Mouse (Mus musculus): Measurements from ENCODE around the gene Mst1r. TPM values are rescaled to one million over a fixed set of nuclear protein-coding genes. Genes with fewer than 3 reads are reported as not detected.

Mst1r gene
- polyA plus RNA-seq, 1 experiment from 2014 or later = 2.3 TPM

DNA sequence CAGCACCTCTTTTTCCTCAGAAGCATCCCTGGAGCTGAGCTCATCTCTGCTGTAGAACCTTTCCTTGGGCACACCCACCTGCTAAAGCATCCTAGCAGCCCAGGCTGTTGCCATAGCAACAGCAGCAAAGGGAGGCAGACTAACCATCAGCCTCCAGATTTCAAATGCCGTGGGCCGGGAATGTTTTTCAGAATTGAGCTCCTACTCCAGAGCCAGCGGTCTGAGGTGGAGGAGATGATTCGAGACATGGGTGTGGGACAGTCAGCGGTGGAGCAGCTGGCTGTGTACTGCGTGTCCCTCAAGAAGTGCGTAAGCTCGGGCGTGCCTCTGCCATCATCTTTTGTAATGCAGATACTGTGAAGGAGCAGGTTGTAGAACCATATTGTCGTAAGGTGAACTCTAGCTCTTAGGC is 54.7 kb downstream of the Mst1r start:
- no peak for ATAC-seq (ENCODE audit: low FRiP score, low read depth)

DNA sequence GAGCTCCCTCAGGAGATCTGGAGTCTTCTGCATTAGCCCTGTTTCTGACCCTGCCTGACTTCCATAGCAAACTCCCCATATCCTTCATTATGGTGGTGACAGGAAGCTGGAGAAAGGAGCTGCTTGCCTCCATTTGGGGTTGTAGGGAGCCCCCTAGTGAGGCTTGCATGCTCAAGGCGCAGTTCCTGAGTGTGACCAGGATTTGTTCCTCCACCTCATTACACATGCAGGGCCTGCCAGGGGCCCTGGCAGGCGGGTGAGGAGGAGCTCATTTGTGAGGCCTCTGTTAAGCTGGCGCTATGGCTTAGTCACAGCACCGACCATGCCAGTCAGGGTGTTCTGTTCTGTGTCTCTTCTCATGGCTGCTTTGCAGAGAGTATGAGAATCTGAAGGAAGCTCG is 55.2 kb downstream of the Mst1r start:
- no peaks in the 10 kb centered on the region for H3K27me3 ChIP-seq
- no peaks in the 10 kb centered on the region for H3K9me3 ChIP-seq
- WGBS = 52% methylated on average over 5 of the region's 5 CpGs
- peak; percentile 54; the same call in 1 of the 2 replicates for ATAC-seq (ENCODE audit: low FRiP score, low read depth)
- peaks cover 54% of the 10 kb centered on the region for H3K36me3 ChIP-seq
- no peak overlapping the region; the same call in 1 of the 2 replicates for H3K9ac ChIP-seq (replicated peaks)
- peaks cover 10% of the 10 kb centered on the region for H3K4me1 ChIP-seq
- H3K4me3 ChIP-seq = no peak overlapping the region
- H3K27ac ChIP-seq (replicated peaks) = peak overlapping the region; percentile 65
- no peak overlapping the region for H3K4me2 ChIP-seq (replicated peaks)

More for the DNA sequence above, 54.7 kb downstream of the Mst1r start:
- no peaks in the 10 kb centered on the region for H3K27me3 ChIP-seq
- no peak overlapping the region for H3K4me3 ChIP-seq
- H3K36me3 ChIP-seq = peaks cover 55% of the 10 kb centered on the region
- no peak overlapping the region for H3K4me2 ChIP-seq (replicated peaks)
- peak overlapping the region; percentile 65 for H3K27ac ChIP-seq (replicated peaks)
- peaks cover 10% of the 10 kb centered on the region for H3K4me1 ChIP-seq
- no peaks in the 10 kb centered on the region for H3K9me3 ChIP-seq
- WGBS = 72% methylated on average over 10 of the region's 10 CpGs
- H3K9ac ChIP-seq (replicated peaks) = no peak overlapping the region; the same call in 1 of the 2 replicates

GRCm38 (mm10) chr9:107962916-107963315 is 56.2 kb downstream of the Mst1r start:
- H3K27me3 ChIP-seq = no peaks in the 10 kb centered on the region
- H3K27ac ChIP-seq (replicated peaks) = no peak overlapping the region
- no peak overlapping the region for H3K4me2 ChIP-seq (replicated peaks)
- H3K4me1 ChIP-seq = peaks cover 10% of the 10 kb centered on the region
- no peak overlapping the region for H3K4me3 ChIP-seq
- peaks cover 48% of the 10 kb centered on the region for H3K36me3 ChIP-seq
- H3K9me3 ChIP-seq = no peaks in the 10 kb centered on the region
- H3K9ac ChIP-seq (replicated peaks) = no peak overlapping the region
- 94% methylated on average over 9 of the region's 9 CpGs for WGBS
- ATAC-seq (ENCODE audit: low FRiP score, low read depth) = no peak

- 28% methylated on average over 5 of the region's 5 CpGs for WGBS
- H3K4me2 ChIP-seq (replicated peaks) = no peak overlapping the region
- no peak overlapping the region for H3K27ac ChIP-seq (replicated peaks)
- no peak overlapping the region for H3K9ac ChIP-seq (replicated peaks)
- no peak overlapping the region for H3K4me3 ChIP-seq
- H3K36me3 ChIP-seq = peaks cover 46% of the 10 kb centered on the region
- no peaks in the 10 kb centered on the region for H3K27me3 ChIP-seq
- H3K9me3 ChIP-seq = no peaks in the 10 kb centered on the region
- H3K4me1 ChIP-seq = peaks cover 10% of the 10 kb centered on the region
- ATAC-seq (ENCODE audit: low FRiP score, low read depth) = no peak
Observed at GRCm38 (mm10) chr9:107963700-107964099, 57.0 kb downstream of the Mst1r start.

- peaks cover 10% of the 10 kb centered on the region for H3K4me1 ChIP-seq
- WGBS = 94% methylated on average over 9 of the region's 9 CpGs
Observed at GRCm38 (mm10) chr9:107964681-107965080, 58.0 kb downstream of the Mst1r start.

GRCm38 (mm10) chr9:107966676-107967075 is 60.0 kb downstream of the Mst1r start:
- Histone ChIP-seq H3K4me3 (no peak overlapping the region), H3K9ac (replicated peaks) (no peak overlapping the region), H3K27me3 (no peaks in the 10 kb centered on the region), H3K36me3 (peaks cover 46% of the 10 kb centered on the region), H3K9me3 (no peaks in the 10 kb centered on the region), H3K27ac (replicated peaks) (no peak overlapping the region), H3K4me1 (peaks cover under 1% of the 10 kb centered on the region; the same call in 1 of the 2 replicates), H3K4me2 (replicated peaks) (no peak overlapping the region)
- ATAC-seq (ENCODE audit: low FRiP score, low read depth) = no peak
- WGBS = 94% methylated on average over 10 of the region's 10 CpGs

More at GRCm38 (mm10) chr9:107964681-107965080, 58.0 kb downstream of the Mst1r start:
- Histone ChIP-seq H3K9ac (replicated peaks) (no peak overlapping the region), H3K36me3 (peaks cover 46% of the 10 kb centered on the region), H3K9me3 (no peaks in the 10 kb centered on the region), H3K4me2 (replicated peaks) (no peak overlapping the region), H3K4me3 (no peak overlapping the region), H3K27me3 (no peaks in the 10 kb centered on the region), H3K27ac (replicated peaks) (no peak overlapping the region)
- no peak for ATAC-seq (ENCODE audit: low FRiP score, low read depth)

DNA sequence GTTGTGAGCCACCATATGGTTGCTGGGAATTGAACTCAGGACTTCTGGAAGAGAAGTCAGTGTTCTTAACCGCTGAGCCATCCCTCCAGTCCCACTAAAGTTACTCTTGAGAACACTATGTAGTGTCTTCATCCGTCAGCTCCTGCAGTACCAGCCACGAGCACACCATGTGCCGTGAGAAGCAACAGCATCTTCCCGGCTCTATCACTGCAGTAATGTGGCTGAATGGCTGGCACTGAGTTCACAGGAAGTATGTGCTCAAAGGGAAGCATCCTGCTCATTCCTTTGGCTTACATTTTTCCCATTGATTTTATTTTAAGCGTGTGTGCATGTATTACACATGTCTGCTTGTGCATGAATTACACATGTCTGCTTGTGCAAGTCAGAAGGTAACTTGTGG is 60.8 kb downstream of the Mst1r start:
- no peak for ATAC-seq (ENCODE audit: low FRiP score, low read depth)
- no peaks in the 10 kb centered on the region for H3K27me3 ChIP-seq
- H3K9ac ChIP-seq (replicated peaks) = no peak overlapping the region
- 88% methylated on average over 6 of the region's 6 CpGs for WGBS
- H3K9me3 ChIP-seq = no peaks in the 10 kb centered on the region
- no peak overlapping the region for H3K4me3 ChIP-seq
- H3K36me3 ChIP-seq = peaks cover 51% of the 10 kb centered on the region
- H3K4me1 ChIP-seq = no peaks in the 10 kb centered on the region
- H3K27ac ChIP-seq (replicated peaks) = no peak overlapping the region
- no peak overlapping the region for H3K4me2 ChIP-seq (replicated peaks)

DNA sequence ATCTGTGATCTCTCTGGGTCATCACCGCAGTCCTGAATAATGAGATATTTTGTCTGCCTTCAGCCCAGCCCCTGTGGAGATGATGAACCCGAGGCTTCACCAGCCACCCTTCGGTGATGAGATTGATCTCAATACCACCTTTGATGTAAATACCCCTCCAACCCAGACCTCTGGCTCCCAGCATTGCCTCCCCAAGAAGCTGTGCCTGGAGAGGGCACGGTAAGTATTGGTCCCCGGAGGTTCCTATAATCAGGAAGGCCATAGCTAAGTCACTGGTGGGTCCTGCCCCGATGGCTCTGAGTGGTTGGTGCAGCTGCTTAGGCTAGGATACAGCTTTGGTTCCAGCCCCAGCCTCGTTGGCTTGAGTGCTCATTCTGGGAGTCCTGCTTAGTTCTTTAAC is 61.9 kb downstream of the Mst1r start:
- H3K9ac ChIP-seq (replicated peaks) = no peak overlapping the region
- no peak overlapping the region for H3K4me3 ChIP-seq
- H3K4me2 ChIP-seq (replicated peaks) = no peak overlapping the region
- ATAC-seq (ENCODE audit: low FRiP score, low read depth) = no peak
- 92% methylated on average over 7 of the region's 7 CpGs for WGBS
- no peaks in the 10 kb centered on the region for H3K9me3 ChIP-seq
- no peaks in the 10 kb centered on the region for H3K4me1 ChIP-seq
- H3K27me3 ChIP-seq = no peaks in the 10 kb centered on the region
- H3K27ac ChIP-seq (replicated peaks) = no peak overlapping the region
- H3K36me3 ChIP-seq = peaks cover 54% of the 10 kb centered on the region

Other genes starting within 250 kb of the Mst1r start
- 13.9 and 14.8 TPM in 2 replicates for gene Slc38a3, start 237.3 kb upstream of the Mst1r start, polyA plus RNA-seq (2016; fragmentation: Nextera tagmentation; extraction: Ambion mirVana)
- gene Gnat1, start 227.2 kb upstream of the Mst1r start, polyA plus RNA-seq (2016; fragmentation: Nextera tagmentation; extraction: Ambion mirVana) = 1.9 and 2.7 TPM in 2 replicates
- 30.6 and 33.7 TPM in 2 replicates for gene Sema3f, start 196.4 kb upstream of the Mst1r start, polyA plus RNA-seq (2016; fragmentation: Nextera tagmentation; extraction: Ambion mirVana)
- 266 and 271 TPM in 2 replicates for gene Rbm5, start 135.9 kb upstream of the Mst1r start, polyA plus RNA-seq (2016; fragmentation: Nextera tagmentation; extraction: Ambion mirVana)
- gene Rbm6, start 33.6 kb upstream of the Mst1r start, polyA plus RNA-seq (2016; fragmentation: Nextera tagmentation; extraction: Ambion mirVana) = 135 and 153 TPM in 2 replicates
- 16.5 and 19.2 TPM in 2 replicates for gene Mon1a, start 18.7 kb upstream of the Mst1r start, polyA plus RNA-seq (2016; fragmentation: Nextera tagmentation; extraction: Ambion mirVana)
- not detected in 2 replicates for gene Actl11, start 21.6 kb downstream of the Mst1r start, polyA plus RNA-seq (2016; fragmentation: Nextera tagmentation; extraction: Ambion mirVana)
- gene Camkv, start 28.8 kb downstream of the Mst1r start, polyA plus RNA-seq (2016; fragmentation: Nextera tagmentation; extraction: Ambion mirVana) = 12.6 and 12.8 TPM in 2 replicates
- 22.7 and 23.3 TPM in 2 replicates for gene Traip, start 43.3 kb downstream of the Mst1r start, polyA plus RNA-seq (2016; fragmentation: Nextera tagmentation; extraction: Ambion mirVana)
- 5.5 and 8.1 TPM in 2 replicates for gene Uba7, start 68.6 kb downstream of the Mst1r start, polyA plus RNA-seq (2016; fragmentation: Nextera tagmentation; extraction: Ambion mirVana)
- gene Gm20661, start 76.2 kb downstream of the Mst1r start, polyA plus RNA-seq (2016; fragmentation: Nextera tagmentation; extraction: Ambion mirVana) = 1.8 and 2.2 TPM in 2 replicates
- 16.1 and 24.6 TPM in 2 replicates for gene Inka1, start 79.0 kb downstream of the Mst1r start, polyA plus RNA-seq (2016; fragmentation: Nextera tagmentation; extraction: Ambion mirVana)
- 2.6 TPM in 2 replicates for gene Cdhr4, start 85.6 kb downstream of the Mst1r start, polyA plus RNA-seq (2016; fragmentation: Nextera tagmentation; extraction: Ambion mirVana)
- gene Gm20662, start 89.5 kb downstream of the Mst1r start, polyA plus RNA-seq (2016; fragmentation: Nextera tagmentation; extraction: Ambion mirVana) = 0.98 TPM in 2 replicates
- gene Ip6k1, start 95.6 kb downstream of the Mst1r start, polyA plus RNA-seq (2016; fragmentation: Nextera tagmentation; extraction: Ambion mirVana) = 94.2 and 100 TPM in 2 replicates
- 17.3 and 18.2 TPM in 2 replicates for gene Gmppb, start 142.4 kb downstream of the Mst1r start, polyA plus RNA-seq (2016; fragmentation: Nextera tagmentation; extraction: Ambion mirVana)
- 3.2 and 4.6 TPM in 2 replicates for gene Amigo3, start 146.3 kb downstream of the Mst1r start, polyA plus RNA-seq (2016; fragmentation: Nextera tagmentation; extraction: Ambion mirVana)
- gene Mst1, start 173.6 kb downstream of the Mst1r start, polyA plus RNA-seq (2016; fragmentation: Nextera tagmentation; extraction: Ambion mirVana) = 0.14 TPM in 1 of 2 replicates, not detected in the other
- gene Rnf123, start 176.5 kb downstream of the Mst1r start, polyA plus RNA-seq (2016; fragmentation: Nextera tagmentation; extraction: Ambion mirVana) = 41.2 and 43.4 TPM in 2 replicates
- gene Apeh, start 187.7 kb downstream of the Mst1r start, polyA plus RNA-seq (2016; fragmentation: Nextera tagmentation; extraction: Ambion mirVana) = 63.2 and 70.2 TPM in 2 replicates

Measured in midbrain, embryonic 12.5 days (tissue).